Mouse (Mus musculus) embryonic facial prominence, embryonic 15.5 days (tissue): ENCODE results near the gene Baiap2l1. TPM values are rescaled to one million over a fixed set of nuclear protein-coding genes. Genes with fewer than 3 reads are reported as not detected.

Experiments used
- ATAC-seq: fragments of 200-750 bp; cut with Nextera tagmentation; 2 replicates; pipeline ENCODE4 v1.8.0; 2017; ENCODE audit warnings: low read depth, moderate TSS enrichment; ENCODE audit not compliant: insufficient number of reproducible peaks, low FRiP score, low TSS enrichment
- H3K27ac ChIP-seq: fragments of 300-500 bp; sonication (generic); replicated peaks from 2 replicates; pipeline ENCODE4 v1.5.1; 2015; ENCODE audit warnings: mild to moderate bottlenecking, inconsistent platforms
- H3K27me3 ChIP-seq: fragments of 300-500 bp; sonication (generic); 2 replicates; pipeline ENCODE4 v1.6.1; 2015; ENCODE audit warnings: inconsistent platforms
- H3K36me3 ChIP-seq: fragments of 300-500 bp; sonication (generic); 2 replicates; pipeline ENCODE4 v1.6.1; 2015; ENCODE audit warnings: mild to moderate bottlenecking, inconsistent platforms
- H3K4me1 ChIP-seq: fragments of 300-500 bp; sonication (generic); 2 replicates; pipeline ENCODE4 v1.6.1; 2015; ENCODE audit warnings: inconsistent platforms
- H3K4me2 ChIP-seq: fragments of 300-500 bp; sonication (generic); replicated peaks from 2 replicates; pipeline ENCODE4 v1.6.1; 2015; ENCODE audit warnings: mild to moderate bottlenecking, inconsistent platforms
- H3K4me3 ChIP-seq: fragments of 300-500 bp; sonication (generic); replicated peaks from 2 replicates; pipeline ENCODE4 v1.5.1; 2015; ENCODE audit warnings: mild to moderate bottlenecking, inconsistent platforms
- H3K9ac ChIP-seq: fragments of 300-500 bp; sonication (generic); 2 replicates; pipeline ENCODE4 v1.6.1; 2015; ENCODE audit warnings: inconsistent platforms
- H3K9me3 ChIP-seq: fragments of 300-500 bp; sonication (generic); replicated peaks from 2 replicates; pipeline ENCODE4 v1.6.1; 2016; ENCODE audit warnings: inconsistent platforms
- WGBS: fragments of 180-500 bp; shearing (Covaris S2); methylation state at CpG from one replicate; pipeline ENCODE4 v1.1.7; 2015; 5-methylcytosine and 5-hydroxymethylcytosine counted together
- polyA plus RNA-seq: library from polyadenylated mRNA; unstranded; fragments of >200 nt; fragmentation: Nextera tagmentation; extraction: Ambion mirVana; gene quantifications from 2 replicates; pipeline ENCODE4 v1.2.1, GENCODE M21; 2015

The Baiap2l1 gene
- polyA plus RNA-seq, 1 experiment from 2014 or later: 11.7 TPM

- Histone ChIP-seq H3K27ac (no peak overlapping the region), H3K9me3 (0 out of 2 replicates have a peak, but pooled peaks cover 3% of the 10 kb centered on the region), H3K9ac (no peak overlapping the region), H3K36me3 (no peaks in the 10 kb centered on the region), H3K4me2 (no peak overlapping the region), H3K27me3 (no peaks in the 10 kb centered on the region), H3K4me3 (no peak overlapping the region), H3K4me1 (peaks cover 7% of the 10 kb centered on the region)
- WGBS: 85% methylated on average over 2 of the region's 2 CpGs
- no peak for ATAC-seq
Observed at GRCm38 (mm10) chr5:144245592-144245991, 112.3 kb downstream of the Baiap2l1 start.

GRCm38 (mm10) chr5:144243901-144244487, 113.9 kb downstream of the Baiap2l1 start, which contains the start of gene Bri3:
TSS of gene Bri3 (plus strand) at chr5:144244437.
- H3K4me1 ChIP-seq: peaks cover 7% of the 10 kb centered on the region
- no peaks in the 10 kb centered on the region for H3K9me3 ChIP-seq
- H3K36me3 ChIP-seq: no peaks in the 10 kb centered on the region
- H3K27ac ChIP-seq: no peak within 1 kb of the TSS
- WGBS: 97% methylated on average over 7 of the region's 7 CpGs
- ATAC-seq: no peak
- no peak within 1 kb of the TSS for H3K9ac ChIP-seq
- no peak within 1 kb of the TSS for H3K4me3 ChIP-seq
- H3K4me2 ChIP-seq: no peak within 1 kb of the TSS
- H3K27me3 ChIP-seq: no peaks in the 10 kb centered on the region

GRCm38 (mm10) chr5:144238969-144239368, 118.9 kb downstream of the Baiap2l1 start:
- Histone ChIP-seq H3K9me3 (no peaks in the 10 kb centered on the region), H3K27ac (no peak overlapping the region), H3K9ac (no peak overlapping the region), H3K4me1 (no peaks in the 10 kb centered on the region), H3K4me2 (no peak overlapping the region), H3K36me3 (no peaks in the 10 kb centered on the region), H3K4me3 (no peak overlapping the region), H3K27me3 (no peaks in the 10 kb centered on the region)
- WGBS: 58% methylated on average over 1 of the region's 1 CpGs
- ATAC-seq: no peak

DNA sequence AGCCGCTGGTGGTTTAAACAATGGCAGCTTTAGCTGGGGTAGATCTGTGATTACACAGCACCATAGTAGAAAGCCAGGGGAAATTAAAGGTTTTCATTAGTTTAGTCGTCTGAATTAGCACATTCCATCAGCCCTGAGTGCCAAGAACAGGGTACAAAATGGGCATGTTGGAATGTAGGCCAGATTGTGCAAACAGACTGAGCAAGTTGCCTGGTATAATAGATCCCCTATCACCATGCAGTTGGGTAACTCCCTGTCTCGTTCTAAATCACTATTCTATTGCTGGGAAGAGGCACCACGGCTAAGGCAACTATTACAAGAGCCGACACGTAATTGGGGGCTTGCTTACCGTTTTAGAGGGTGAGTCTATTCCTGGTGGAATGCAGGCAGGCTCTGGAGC, 123.2 kb downstream of the Baiap2l1 start:
- no peaks in the 10 kb centered on the region for H3K36me3 ChIP-seq
- H3K4me2 ChIP-seq: no peak overlapping the region
- ATAC-seq: no peak
- no peak overlapping the region for H3K27ac ChIP-seq
- no peaks in the 10 kb centered on the region for H3K27me3 ChIP-seq
- 71% methylated on average over 7 of the region's 7 CpGs for WGBS
- H3K9ac ChIP-seq: no peak overlapping the region
- no peaks in the 10 kb centered on the region for H3K9me3 ChIP-seq
- H3K4me1 ChIP-seq: no peaks in the 10 kb centered on the region
- no peak overlapping the region for H3K4me3 ChIP-seq

DNA sequence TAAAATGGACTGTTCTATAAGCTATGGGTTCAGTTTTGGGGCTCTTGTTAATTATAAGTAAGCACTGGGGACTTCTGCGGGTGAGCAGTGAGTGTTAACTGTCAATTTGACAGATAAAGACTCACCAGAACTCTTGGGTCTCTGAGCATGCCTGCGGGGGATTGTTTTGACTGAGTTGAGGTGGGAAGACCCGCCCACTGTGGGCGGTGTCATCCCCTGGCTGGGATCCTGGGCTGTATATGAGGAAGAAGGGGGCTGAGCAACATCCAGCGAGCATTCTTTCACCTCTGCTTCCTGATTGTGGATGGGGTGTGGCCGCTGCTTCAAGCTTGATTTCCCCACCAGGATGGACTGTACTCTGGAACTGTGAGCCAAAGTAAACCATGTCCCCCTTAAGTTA, 123.7 kb downstream of the Baiap2l1 start:
- WGBS: 73% methylated on average over 6 of the region's 6 CpGs
- Histone ChIP-seq H3K36me3 (no peaks in the 10 kb centered on the region), H3K4me1 (no peaks in the 10 kb centered on the region), H3K9ac (no peak overlapping the region), H3K27ac (no peak overlapping the region), H3K4me2 (no peak overlapping the region), H3K27me3 (no peaks in the 10 kb centered on the region), H3K4me3 (no peak overlapping the region), H3K9me3 (no peaks in the 10 kb centered on the region)
- no peak for ATAC-seq

GRCm38 (mm10) chr5:144232531-144232930, 125.4 kb downstream of the Baiap2l1 start:
- H3K9ac ChIP-seq: no peak overlapping the region
- no peak overlapping the region for H3K4me3 ChIP-seq
- 91% methylated on average over 5 of the region's 5 CpGs for WGBS
- H3K9me3 ChIP-seq: no peaks in the 10 kb centered on the region
- no peaks in the 10 kb centered on the region for H3K4me1 ChIP-seq
- no peaks in the 10 kb centered on the region for H3K36me3 ChIP-seq
- H3K4me2 ChIP-seq: no peak overlapping the region
- H3K27ac ChIP-seq: no peak overlapping the region
- ATAC-seq: no peak
- no peaks in the 10 kb centered on the region for H3K27me3 ChIP-seq

GRCm38 (mm10) chr5:144231410-144231809, 126.5 kb downstream of the Baiap2l1 start:
- no peak for ATAC-seq
- H3K27ac ChIP-seq: no peak overlapping the region
- no peaks in the 10 kb centered on the region for H3K36me3 ChIP-seq
- no peak overlapping the region for H3K4me3 ChIP-seq
- no peaks in the 10 kb centered on the region for H3K4me1 ChIP-seq
- H3K9me3 ChIP-seq: no peaks in the 10 kb centered on the region
- WGBS: 72% methylated on average over 1 of the region's 1 CpGs
- H3K9ac ChIP-seq: no peak overlapping the region
- no peaks in the 10 kb centered on the region for H3K27me3 ChIP-seq
- no peak overlapping the region for H3K4me2 ChIP-seq

DNA sequence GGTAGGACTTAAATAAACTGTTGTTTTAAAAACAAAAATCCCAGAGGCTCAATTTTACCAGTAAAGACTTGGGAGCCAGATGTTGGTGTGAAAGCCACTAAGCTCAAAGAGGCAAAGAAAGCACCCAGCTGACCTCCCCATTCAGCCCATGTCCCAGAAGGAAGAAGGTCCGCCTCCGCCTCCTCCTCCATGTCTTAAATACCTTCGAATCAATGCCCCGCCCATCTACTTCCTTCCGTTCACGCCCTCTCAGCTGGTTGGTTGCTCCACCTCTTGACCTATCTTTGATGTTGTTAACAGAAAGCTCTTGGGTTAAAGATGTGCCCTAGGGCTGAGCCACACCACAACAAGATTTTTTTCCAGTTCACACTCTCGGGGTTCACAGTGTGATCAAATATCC, 127.7 kb downstream of the Baiap2l1 start:
- Histone ChIP-seq H3K9ac (no peak overlapping the region), H3K4me3 (no peak overlapping the region), H3K27me3 (no peaks in the 10 kb centered on the region), H3K4me2 (no peak overlapping the region), H3K27ac (no peak overlapping the region), H3K4me1 (no peaks in the 10 kb centered on the region), H3K9me3 (no peaks in the 10 kb centered on the region), H3K36me3 (no peaks in the 10 kb centered on the region)
- no peak for ATAC-seq
- WGBS: 88% methylated on average over 7 of the region's 7 CpGs

- H3K36me3 ChIP-seq: no peaks in the 10 kb centered on the region
- no peak for ATAC-seq
- H3K4me1 ChIP-seq: peaks cover 21% of the 10 kb centered on the region
- H3K27ac ChIP-seq: no peak overlapping the region
- no peak overlapping the region for H3K4me3 ChIP-seq
- no peak overlapping the region for H3K9ac ChIP-seq
- no peaks in the 10 kb centered on the region for H3K9me3 ChIP-seq
- H3K27me3 ChIP-seq: no peaks in the 10 kb centered on the region
- H3K4me2 ChIP-seq: no peak overlapping the region
- 30% methylated on average over 11 of the region's 11 CpGs for WGBS
Observed at GRCm38 (mm10) chr5:144226220-144226619, 131.7 kb downstream of the Baiap2l1 start.

DNA sequence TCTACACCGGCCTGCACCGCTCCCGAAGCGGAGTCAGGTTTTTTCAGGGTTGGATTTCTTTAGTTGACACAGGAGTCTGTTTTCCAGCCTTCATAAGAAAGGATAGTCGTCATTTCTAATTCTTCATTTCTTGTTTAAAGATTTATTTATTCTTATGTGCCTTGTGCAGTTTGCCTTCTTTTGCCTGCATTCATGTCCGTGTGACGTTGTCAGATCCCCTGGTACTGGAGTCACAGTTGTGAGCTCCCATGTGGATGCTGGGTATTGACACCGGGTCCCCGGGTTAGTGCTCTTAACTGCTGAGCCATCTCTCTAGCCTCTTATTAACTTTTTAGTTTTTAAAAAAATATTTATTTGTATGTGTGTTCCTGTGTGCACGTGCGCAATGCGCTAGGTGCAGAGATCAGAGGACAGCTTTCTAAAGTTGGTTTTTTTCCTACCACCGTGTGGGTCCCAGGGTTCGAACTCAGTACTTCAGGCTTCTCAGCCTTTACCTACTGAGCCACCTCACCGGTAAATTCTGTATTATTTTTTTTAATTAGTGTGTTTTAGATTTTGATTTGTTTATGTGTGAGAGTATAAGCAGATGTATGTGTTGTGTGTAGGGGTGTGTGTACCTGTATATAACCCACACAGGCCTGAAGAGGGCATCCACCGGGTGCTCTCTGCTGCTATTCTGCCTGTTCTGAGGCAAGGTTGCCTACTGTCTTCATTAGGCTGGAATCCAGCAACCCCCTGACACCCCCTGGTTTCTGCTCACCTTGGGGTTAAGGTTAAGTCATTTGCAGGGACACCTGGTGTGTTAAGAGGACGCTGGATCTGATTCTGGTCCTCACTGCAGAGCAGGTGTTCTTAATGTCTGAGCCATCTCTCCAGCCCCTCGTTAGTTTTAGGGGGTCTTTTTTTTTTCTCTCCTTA, 133.8 kb downstream of the Baiap2l1 start:
- 20% methylated on average over 18 of the region's 18 CpGs for WGBS
- H3K9me3 ChIP-seq: no peaks in the 10 kb centered on the region
- peak overlapping the region; percentile 74 for H3K4me3 ChIP-seq
- peak overlapping the region; percentile 75 for H3K4me2 ChIP-seq
- H3K4me1 ChIP-seq: peaks cover 21% of the 10 kb centered on the region
- H3K27me3 ChIP-seq: no peaks in the 10 kb centered on the region
- no peak for ATAC-seq
- peak overlapping the region; percentile 69 for H3K9ac ChIP-seq
- no peaks in the 10 kb centered on the region for H3K36me3 ChIP-seq
- H3K27ac ChIP-seq: peak overlapping the region; percentile 83

GRCm38 (mm10) chr5:144223503-144223862, 134.4 kb downstream of the Baiap2l1 start, which contains the start of gene Tecpr1:
TSS of gene Tecpr1 (minus strand) at chr5:144223615.
- Histone ChIP-seq H3K9me3 (no peaks in the 10 kb centered on the region), H3K27me3 (no peaks in the 10 kb centered on the region), H3K36me3 (no peaks in the 10 kb centered on the region), H3K27ac (peak within 1 kb of the TSS; percentile 83), H3K4me1 (peaks cover 21% of the 10 kb centered on the region), H3K9ac (peak within 1 kb of the TSS; percentile 69), H3K4me3 (peak within 1 kb of the TSS; percentile 74), H3K4me2 (peak within 1 kb of the TSS; percentile 75)
- WGBS: under 1% methylated on average over 37 of the region's 37 CpGs
- ATAC-seq: peak; percentile 95
